Mouse (Mus musculus) heart, embryonic 16.5 days (tissue): ENCODE results near the gene Filip1l. TPM values are rescaled to one million over a fixed set of nuclear protein-coding genes. Genes with fewer than 3 reads are reported as not detected.

Experiments
- ATAC-seq: fragments of 200-750 bp; cut with Nextera tagmentation; replicated peaks from 2 replicates; pipeline ENCODE4 v1.8.0; 2017; ENCODE audit warnings: moderate number of reproducible peaks; ENCODE audit not compliant: insufficient read depth, low FRiP score; ENCODE audit errors: extremely low read depth
- H3K27ac ChIP-seq: fragments of 300-500 bp; sonication (generic); 2 replicates; pipeline ENCODE4 v1.5.1; 2014; ENCODE audit warnings: mild to moderate bottlenecking, low read length, control low read depth, moderate library complexity
- H3K27me3 ChIP-seq: fragments of 300-500 bp; sonication (generic); 2 replicates; pipeline ENCODE4 v1.6.1; 2014; ENCODE audit warnings: low read length, mixed read lengths; ENCODE audit not compliant: control insufficient read depth, insufficient read depth
- H3K36me3 ChIP-seq: fragments of 300-500 bp; sonication (generic); 2 replicates; pipeline ENCODE4 v1.6.1; 2014; ENCODE audit not compliant: control insufficient read depth, insufficient read depth
- H3K4me1 ChIP-seq: fragments of 300-500 bp; sonication (generic); 2 replicates; pipeline ENCODE4 v1.6.1; 2014; ENCODE audit warnings: low read length, mixed read lengths; ENCODE audit not compliant: control insufficient read depth, insufficient read depth
- H3K4me2 ChIP-seq: fragments of 300-500 bp; sonication (generic); 2 replicates; pipeline ENCODE4 v1.6.1; 2014; ENCODE audit warnings: low read depth, mild to moderate bottlenecking, control low read depth, low read length
- H3K4me3 ChIP-seq: fragments of 300-500 bp; sonication (generic); 2 replicates; pipeline ENCODE4 v1.5.1; 2014; ENCODE audit warnings: mild to moderate bottlenecking, control low read depth, low read length
- H3K9ac ChIP-seq: fragments of 300-500 bp; sonication (generic); 2 replicates; pipeline ENCODE4 v1.6.1; 2014; ENCODE audit warnings: low read length, control low read depth
- H3K9me3 ChIP-seq: fragments of 300-500 bp; sonication (generic); replicated peaks from 2 replicates; pipeline ENCODE4 v1.6.1; 2016; ENCODE audit warnings: low read length; ENCODE audit not compliant: control insufficient read depth
- WGBS: fragments of 180-500 bp; shearing (Covaris S2); extraction: QIAGEN DNeasy Blood & Tissue Kit; methylation state at CpG from one replicate; pipeline ENCODE4 v1.1.7; 2014; 5-methylcytosine and 5-hydroxymethylcytosine counted together
- polyA plus RNA-seq: library from polyadenylated mRNA; unstranded; fragments of >200 nt; fragmentation: Nextera tagmentation; extraction: Ambion mirVana; gene quantifications from 2 replicates; pipeline ENCODE4 v1.2.1, GENCODE M21; 2015

Gene Filip1l
- 24.2 and 26.7 TPM in 2 replicates for polyA plus RNA-seq

DNA sequence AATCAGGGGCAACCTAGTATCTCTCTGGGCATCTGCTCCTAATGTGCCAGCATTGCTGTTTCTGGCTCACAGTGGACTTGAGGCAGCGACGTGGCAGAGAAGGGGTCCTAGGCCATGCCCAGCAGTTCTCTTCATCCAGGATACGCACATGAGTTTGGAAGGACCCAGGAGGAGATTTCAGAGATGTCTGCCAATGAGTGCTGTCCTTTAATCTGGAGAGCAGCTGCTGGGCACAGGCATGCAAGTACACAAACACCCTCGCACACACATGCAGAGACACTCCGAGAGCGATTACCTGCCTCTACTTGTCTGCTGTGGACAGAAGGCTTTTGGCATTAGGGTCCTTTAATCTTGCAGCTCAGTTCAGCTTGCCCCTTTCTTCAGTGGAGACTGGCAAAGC lies at the start of gene Filip1l:
Gene Filip1l, plus strand, starts transcription at position 343 of the 400 bp plus-strand sequence.
- Histone ChIP-seq H3K36me3 (no peaks in the 10 kb centered on the region), H3K4me2 (peak within 1 kb of the TSS; percentile 68), H3K4me3 (peak within 1 kb of the TSS; percentile 48)

DNA sequence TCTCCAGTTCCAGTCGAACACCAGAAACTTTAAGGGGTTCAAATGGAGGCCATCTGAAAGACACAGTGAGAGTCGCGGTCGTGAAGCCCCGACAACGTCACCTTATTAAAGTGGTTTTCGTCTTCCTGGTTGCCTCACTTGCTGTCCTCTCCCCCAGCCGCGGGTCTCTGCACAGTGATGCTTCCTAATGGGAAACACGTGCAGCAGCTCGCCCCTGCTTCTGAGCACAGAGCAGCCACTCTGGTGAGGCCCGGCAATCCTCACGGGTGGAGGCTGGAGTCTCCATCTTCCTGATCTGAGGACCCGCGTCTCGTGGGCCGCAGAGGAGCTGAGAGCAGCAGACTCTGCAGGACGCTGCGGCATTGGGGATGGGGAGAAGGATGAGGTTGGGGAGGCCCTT lies 49.2 kb upstream of the Filip1l start:
- no peak for ATAC-seq
- Histone ChIP-seq H3K27me3 (no peaks in the 10 kb centered on the region), H3K4me3 (no peak overlapping the region), H3K4me2 (no peak overlapping the region), H3K27ac (no peak overlapping the region), H3K36me3 (no peaks in the 10 kb centered on the region), H3K9me3 (no peaks in the 10 kb centered on the region), H3K4me1 (peaks cover 5% of the 10 kb centered on the region; the same call in 1 of the 2 replicates), H3K9ac (no peak overlapping the region)
- 58% methylated on average over 19 of the region's 19 CpGs for WGBS

More for the DNA sequence above, at the start of gene Filip1l:
- H3K9ac ChIP-seq: peak within 1 kb of the TSS; percentile 72
- peak within 1 kb of the TSS; percentile 86 for H3K27ac ChIP-seq
- ATAC-seq: peak; percentile 31
- peaks cover 18% of the 10 kb centered on the region for H3K4me1 ChIP-seq
- H3K9me3 ChIP-seq: no peaks in the 10 kb centered on the region
- WGBS: 47% methylated on average over 6 of the region's 6 CpGs
- H3K27me3 ChIP-seq: no peaks in the 10 kb centered on the region

DNA sequence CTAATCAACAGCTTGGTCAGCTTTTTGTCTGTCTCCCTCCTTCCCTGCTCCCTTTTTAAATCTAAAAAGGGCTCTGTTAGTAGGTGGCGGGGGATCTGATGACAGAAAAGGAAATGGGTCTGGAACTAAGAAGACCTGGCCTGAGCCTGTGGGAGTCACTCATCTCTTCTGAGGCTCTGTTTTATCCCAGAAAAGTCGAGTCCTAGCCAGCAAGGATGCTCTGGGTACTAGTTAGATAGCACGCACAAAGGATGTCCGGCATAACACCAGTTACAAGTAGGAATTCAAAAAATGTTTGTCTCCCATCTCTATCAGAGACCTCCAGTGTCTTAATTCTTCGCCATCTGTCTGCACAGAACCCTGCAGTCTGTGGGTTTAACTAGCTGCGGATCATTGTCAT lies 47.4 kb upstream of the Filip1l start:
- no peak for ATAC-seq
- Histone ChIP-seq H3K27me3 (no peaks in the 10 kb centered on the region), H3K4me1 (peaks cover 5% of the 10 kb centered on the region; the same call in 1 of the 2 replicates), H3K36me3 (no peaks in the 10 kb centered on the region), H3K4me2 (no peak overlapping the region), H3K27ac (no peak overlapping the region), H3K4me3 (no peak overlapping the region), H3K9ac (no peak overlapping the region), H3K9me3 (no peaks in the 10 kb centered on the region)
- 58% methylated on average over 6 of the region's 6 CpGs for WGBS

DNA sequence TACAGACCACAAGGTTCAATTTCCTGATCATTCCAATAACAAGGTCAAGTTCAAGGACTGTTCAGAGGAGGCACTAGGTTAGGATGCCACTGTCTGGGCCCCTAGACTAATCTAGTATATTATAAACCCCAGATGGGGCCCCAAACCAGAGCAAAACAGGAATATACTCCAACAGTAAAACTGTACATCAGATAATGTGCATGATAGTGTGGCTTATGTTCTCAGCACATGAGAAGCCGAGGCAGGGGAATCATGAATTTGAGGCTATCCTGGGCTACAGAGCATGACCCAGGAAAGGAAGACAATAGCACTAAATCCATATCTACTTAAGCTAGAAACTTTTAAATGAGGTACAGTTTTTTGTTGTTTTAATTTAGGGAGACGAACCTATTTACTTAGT lies 40.8 kb upstream of the Filip1l start:
- Histone ChIP-seq H3K27me3 (no peaks in the 10 kb centered on the region), H3K4me3 (no peak overlapping the region), H3K27ac (no peak overlapping the region), H3K4me1 (peaks cover 6% of the 10 kb centered on the region), H3K9ac (no peak overlapping the region), H3K36me3 (no peaks in the 10 kb centered on the region), H3K9me3 (no peaks in the 10 kb centered on the region), H3K4me2 (no peak overlapping the region)
- ATAC-seq: no peak
- 74% methylated on average over 2 of the region's 2 CpGs for WGBS

DNA sequence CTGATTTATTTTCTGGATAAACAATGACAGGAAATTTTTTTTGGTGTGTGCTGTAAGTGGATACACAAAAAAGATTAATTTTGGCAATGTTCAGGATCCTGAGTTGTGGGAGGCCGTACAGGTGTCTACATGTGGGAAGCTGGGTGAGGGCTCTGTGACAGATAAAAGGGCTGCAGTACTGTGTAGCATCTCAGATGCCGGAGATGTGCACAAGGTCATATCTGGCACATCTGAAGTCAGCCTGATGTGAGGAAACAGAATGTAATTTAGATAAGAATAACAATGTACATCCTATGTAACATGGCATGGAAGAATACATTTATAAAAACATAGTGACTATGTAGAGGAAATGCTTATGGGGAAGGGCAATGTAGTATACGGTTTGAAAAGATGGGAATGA lies 39.4 kb upstream of the Filip1l start:
- no peaks in the 10 kb centered on the region for H3K36me3 ChIP-seq
- H3K27ac ChIP-seq: no peak overlapping the region
- 69% methylated on average over 3 of the region's 3 CpGs for WGBS
- peaks cover 6% of the 10 kb centered on the region for H3K4me1 ChIP-seq
- no peaks in the 10 kb centered on the region for H3K27me3 ChIP-seq
- no peak overlapping the region for H3K9ac ChIP-seq
- no peak overlapping the region for H3K4me2 ChIP-seq
- no peak overlapping the region for H3K4me3 ChIP-seq
- no peak; the same call in 1 of the 2 replicates for ATAC-seq
- H3K9me3 ChIP-seq: no peaks in the 10 kb centered on the region

DNA sequence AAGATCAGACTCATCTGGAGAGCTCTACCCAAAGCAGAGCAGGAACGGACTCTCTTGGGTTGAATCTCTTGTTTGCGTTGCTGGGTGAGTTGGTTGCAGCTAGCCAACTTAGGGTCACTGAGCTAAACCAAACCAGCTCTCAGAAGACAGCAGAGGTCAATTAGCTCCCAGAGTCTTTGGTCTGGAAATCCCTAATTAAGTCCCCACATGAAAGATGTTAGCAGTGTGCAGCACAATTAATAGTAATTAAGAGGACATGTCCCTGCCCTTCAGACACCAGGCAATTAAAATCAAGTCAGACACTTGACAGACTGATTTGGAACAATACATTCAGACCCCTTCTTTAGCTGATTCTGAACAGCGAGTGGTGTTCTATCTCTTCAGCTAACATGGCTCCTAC lies 38.7 kb upstream of the Filip1l start:
- no peak overlapping the region for H3K9ac ChIP-seq
- no peak overlapping the region for H3K27ac ChIP-seq
- H3K4me3 ChIP-seq: no peak overlapping the region
- no peaks in the 10 kb centered on the region for H3K36me3 ChIP-seq
- WGBS: 92% methylated on average over 3 of the region's 3 CpGs
- H3K4me2 ChIP-seq: no peak overlapping the region
- ATAC-seq: no peak
- peaks cover 6% of the 10 kb centered on the region for H3K4me1 ChIP-seq
- H3K27me3 ChIP-seq: no peaks in the 10 kb centered on the region
- no peaks in the 10 kb centered on the region for H3K9me3 ChIP-seq

DNA sequence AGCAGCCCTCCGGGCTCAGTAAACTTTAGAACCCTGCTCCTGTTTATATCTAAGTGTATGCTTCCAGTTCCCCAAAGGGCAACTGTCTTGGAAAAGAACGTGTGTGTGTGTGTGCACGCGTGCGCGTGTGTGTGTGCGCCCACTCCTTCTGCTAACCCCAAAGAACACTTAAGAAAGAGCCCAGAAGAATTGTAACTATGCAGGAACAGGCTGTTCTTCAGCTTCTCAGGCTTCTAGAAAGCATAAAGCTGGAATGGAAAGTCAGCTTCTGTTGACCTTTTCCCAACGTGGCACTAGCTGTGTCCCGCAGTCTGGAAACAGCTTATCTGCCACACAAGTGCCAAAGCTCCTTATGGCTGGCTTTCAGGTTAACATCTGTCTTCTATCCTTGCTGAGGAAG lies 37.9 kb upstream of the Filip1l start:
- Histone ChIP-seq H3K9me3 (no peaks in the 10 kb centered on the region), H3K4me1 (peaks cover 6% of the 10 kb centered on the region), H3K36me3 (no peaks in the 10 kb centered on the region), H3K4me2 (no peak overlapping the region), H3K27ac (no peak overlapping the region), H3K9ac (no peak overlapping the region), H3K27me3 (no peaks in the 10 kb centered on the region), H3K4me3 (no peak overlapping the region)
- WGBS: 73% methylated on average over 9 of the region's 9 CpGs
- ATAC-seq: no peak

DNA sequence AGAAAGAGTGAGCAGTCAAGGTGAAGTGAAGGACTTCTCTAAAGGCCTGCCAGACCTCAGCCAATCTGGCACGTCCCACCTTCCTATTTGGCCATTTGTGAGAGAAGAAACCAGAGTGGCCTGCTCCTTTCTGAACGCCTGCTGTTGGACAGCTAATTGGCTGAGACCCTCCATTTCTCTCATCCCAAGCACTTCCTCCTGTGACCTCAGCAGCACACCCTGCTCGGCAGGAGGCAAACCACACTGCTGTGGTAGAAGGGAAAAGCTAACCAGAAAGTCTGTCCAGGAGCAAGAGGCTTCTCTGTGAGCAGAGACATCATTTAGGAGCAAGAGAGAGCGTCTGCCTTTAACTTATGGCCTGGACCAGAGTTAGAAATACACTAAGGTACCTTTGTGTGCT lies 35.8 kb upstream of the Filip1l start:
- Histone ChIP-seq H3K4me3 (no peak overlapping the region), H3K27ac (no peak overlapping the region), H3K36me3 (no peaks in the 10 kb centered on the region), H3K9ac (no peak overlapping the region), H3K4me2 (no peak overlapping the region), H3K9me3 (no peaks in the 10 kb centered on the region), H3K4me1 (peaks cover 6% of the 10 kb centered on the region), H3K27me3 (no peaks in the 10 kb centered on the region)
- ATAC-seq: no peak
- WGBS: 63% methylated on average over 4 of the region's 4 CpGs

DNA sequence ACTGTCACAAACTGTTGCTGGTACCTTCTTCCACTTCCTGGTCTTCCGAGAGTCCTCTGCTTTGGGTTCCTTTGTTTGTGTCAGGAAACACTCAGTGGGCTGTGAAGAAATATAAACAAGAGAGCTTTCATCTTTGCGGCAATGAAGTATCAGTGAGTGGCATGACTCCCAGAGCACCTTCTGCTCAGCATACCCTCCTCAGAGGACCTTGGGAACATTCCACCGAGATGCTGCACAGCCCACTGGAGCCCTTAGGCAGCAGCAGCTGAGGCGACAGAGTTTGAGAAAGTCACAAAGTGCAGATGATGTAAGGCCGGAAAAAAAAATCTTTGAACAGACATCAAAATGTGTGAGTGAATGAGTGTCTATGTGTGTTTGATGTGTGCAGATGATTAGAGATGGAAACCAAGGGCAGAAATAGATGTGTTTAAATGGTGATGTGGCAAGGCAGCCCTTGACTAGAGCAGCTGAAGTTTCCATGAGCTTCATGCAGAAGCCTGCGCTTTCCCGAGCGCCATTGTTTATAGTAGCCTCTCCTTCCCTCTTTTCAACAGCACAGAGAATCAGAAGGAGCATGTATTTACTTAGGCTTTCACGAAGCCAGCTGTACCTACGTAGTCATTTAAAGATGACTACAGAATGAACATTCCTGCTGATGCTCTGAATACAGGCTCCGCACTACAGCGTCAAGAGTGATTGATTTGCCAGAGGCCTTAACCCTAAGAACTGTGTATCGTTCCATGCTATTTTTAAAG lies 34.8 kb upstream of the Filip1l start:
- H3K9ac ChIP-seq: no peak overlapping the region
- no peaks in the 10 kb centered on the region for H3K27me3 ChIP-seq
- no peak for ATAC-seq
- no peak overlapping the region; the same call in 1 of the 2 replicates for H3K27ac ChIP-seq
- WGBS: 47% methylated on average over 13 of the region's 13 CpGs
- H3K4me2 ChIP-seq: no peak overlapping the region
- no peak overlapping the region for H3K4me3 ChIP-seq
- H3K4me1 ChIP-seq: peaks cover 4% of the 10 kb centered on the region
- H3K9me3 ChIP-seq: no peaks in the 10 kb centered on the region
- no peaks in the 10 kb centered on the region for H3K36me3 ChIP-seq
